ENCODE assay signal across 13 mouse cellular contexts in the genomic region with DNA sequence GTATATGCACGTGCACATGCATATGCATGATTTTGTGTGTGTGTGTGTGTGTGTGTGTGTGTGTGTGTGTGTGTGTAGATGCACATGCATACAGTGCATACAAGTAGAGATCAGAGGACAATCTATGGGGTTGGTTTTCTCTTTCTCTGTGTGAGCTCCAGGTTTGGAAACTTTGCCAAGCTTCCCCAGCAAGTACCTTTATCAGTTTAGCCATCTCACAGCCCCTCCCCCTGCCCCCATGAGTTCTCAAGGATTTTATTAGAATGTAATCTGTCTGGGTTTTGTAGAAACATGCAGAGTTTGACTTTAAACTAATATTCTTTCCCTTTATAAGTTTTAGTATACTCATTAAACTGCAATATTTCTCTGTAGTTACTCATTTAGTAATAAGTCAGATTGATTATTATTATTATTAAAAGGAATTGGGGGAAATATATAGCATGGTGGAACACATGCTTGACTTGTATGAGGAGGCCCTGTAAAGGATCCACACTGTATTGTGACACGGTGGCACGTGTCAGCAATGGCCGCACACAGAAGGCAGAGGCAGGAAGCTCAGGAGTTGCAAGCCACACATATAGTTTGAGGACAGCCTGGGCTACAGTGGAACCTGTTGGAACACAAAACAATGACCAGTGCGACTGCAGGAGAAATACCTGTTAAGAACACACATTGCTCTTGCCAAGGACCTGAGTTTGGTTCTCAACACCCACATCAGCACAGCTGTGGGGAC. TPM values are rescaled to one million over a fixed set of nuclear protein-coding genes. Genes with fewer than 3 reads are reported as not detected.
DNase-seq lines count a peak whose midpoint lies in the region; ATAC-seq and TF ChIP-seq lines count a peak whose summit lies in the region.
"Had no signal": no experiment of that assay in that cellular context is flagged by ENCODE, and none has a peak within 500 bp of the region (broad histone marks: within the 10 kb centered on the region; RNA-seq: fewer than 3 reads in every experiment).

No protein-coding gene starts in this region.

- H3K4me2 ChIP-seq in forebrain, embryonic 14.5 days (ENCODE audit: low read length) = no peak overlapping the region
- peak overlapping the region; percentile 35 for H3K4me2 ChIP-seq in liver, embryonic 12.5 days
- H3K4me2 ChIP-seq in liver, embryonic 11.5 days = no peak overlapping the region
- H3K4me2 ChIP-seq: liver, embryonic 15.5 days had no signal

- TF ChIP-seq CTCF in G1E (IDR thresholded peaks at IDR 0.05; ENCODE audit: low read depth, low read length) = no peak
- no peak for TF ChIP-seq CTCF in embryonic fibroblast, embryonic 13.5 days (IDR thresholded peaks at IDR 0.05; ENCODE audit: borderline replicate concordance, insufficient read depth, low read length)

- no peak for DNase-seq in forebrain, embryonic 14.5 days (ENCODE audit: low spot score)
- DNase-seq in forebrain, embryonic 10.5 days (ENCODE audit: extremely low spot score, low spot score) = no peak
- no peak for DNase-seq in liver, embryonic 11.5 days (ENCODE audit: low spot score)
- no peak for DNase-seq in G1E (ENCODE audit: low spot score)
- no peak for DNase-seq in embryo, embryonic 9.5 days (ENCODE audit: extremely low spot score)
- DNase-seq in kidney, adult 11 months = no peak
- DNase-seq: cerebellum, adult 9-10 months; right cerebral cortex, postnatal 25 days; thymus, postnatal 4 days had no signal

- peaks cover 34% of the 10 kb centered on the region for H3K36me3 ChIP-seq in forebrain, embryonic 14.5 days (ENCODE audit: control insufficient read depth, insufficient read depth, low read length)
- H3K36me3 ChIP-seq in forebrain, embryonic 10.5 days (replicated peaks) = peaks cover 47% of the 10 kb centered on the region
- H3K36me3 ChIP-seq in liver, embryonic 12.5 days = peaks cover 35% of the 10 kb centered on the region
- peaks cover 10% of the 10 kb centered on the region for H3K36me3 ChIP-seq in liver, embryonic 11.5 days (ENCODE audit: control insufficient read depth, insufficient read depth, low read length)
- peaks cover 37% of the 10 kb centered on the region for H3K36me3 ChIP-seq in G1E (replicated peaks)

- H3K4me3 ChIP-seq in forebrain, embryonic 14.5 days (ENCODE audit: low read depth, low read length) = no peak overlapping the region
- no peak overlapping the region for H3K4me3 ChIP-seq in forebrain, embryonic 10.5 days
- no peak overlapping the region for H3K4me3 ChIP-seq in liver, embryonic 12.5 days
- no peak overlapping the region for H3K4me3 ChIP-seq in liver, embryonic 11.5 days (ENCODE audit: low read depth, low read length)
- H3K4me3 ChIP-seq in G1E (ENCODE audit: low read depth, low read length) = peak overlapping the region; percentile 1; the same call in 1 of the 2 replicates
- H3K4me3 ChIP-seq in embryonic fibroblast, embryonic 13.5 days (ENCODE audit: insufficient read depth, low read length) = no peak overlapping the region
- H3K4me3 ChIP-seq: liver, embryonic 15.5 days had no signal

- H3K9me3 ChIP-seq in forebrain, embryonic 14.5 days (replicated peaks; ENCODE audit: control insufficient read depth, low read length) = 0 out of 2 replicates have a peak, but pooled peaks cover 6% of the 10 kb centered on the region
- no peaks in the 10 kb centered on the region for H3K9me3 ChIP-seq in forebrain, embryonic 10.5 days
- no peaks in the 10 kb centered on the region for H3K9me3 ChIP-seq in liver, embryonic 12.5 days (replicated peaks)
- peaks cover 4% of the 10 kb centered on the region; the same call in 1 of the 2 replicates for H3K9me3 ChIP-seq in liver, embryonic 11.5 days (ENCODE audit: control insufficient read depth, low read length)
- H3K9me3 ChIP-seq in G1E (replicated peaks) = peaks cover 16% of the 10 kb centered on the region
- H3K9me3 ChIP-seq: liver, embryonic 15.5 days had no signal

- no peaks in the 10 kb centered on the region for H3K27me3 ChIP-seq in forebrain, embryonic 14.5 days (replicated peaks; ENCODE audit: control insufficient read depth, insufficient read depth, low read length)
- H3K27me3 ChIP-seq in forebrain, embryonic 10.5 days (ENCODE audit: poor library complexity, severe bottlenecking) = no peaks in the 10 kb centered on the region
- H3K27me3 ChIP-seq in liver, embryonic 12.5 days (replicated peaks) = no peaks in the 10 kb centered on the region
- H3K27me3 ChIP-seq in liver, embryonic 11.5 days (replicated peaks; ENCODE audit: control insufficient read depth, insufficient read depth, low read length) = no peaks in the 10 kb centered on the region
- H3K27me3 ChIP-seq in G1E (ENCODE audit: insufficient read depth, low read length) = no peaks in the 10 kb centered on the region
- H3K27me3 ChIP-seq: liver, embryonic 15.5 days; megakaryocyte, embryonic 14.5 days had no signal

- 0 out of 2 replicates have a peak, but pooled peaks have one; percentile 29 for TF ChIP-seq POLR2A in embryonic fibroblast, embryonic 13.5 days (IDR thresholded peaks at IDR 0.05; ENCODE audit: low read depth, low read length)

- H3K27ac ChIP-seq in forebrain, embryonic 14.5 days (ENCODE audit: low read depth, low read length) = 0 out of 2 replicates have a peak overlapping the region, but pooled peaks have one; percentile 33
- H3K27ac ChIP-seq in forebrain, embryonic 10.5 days = no peak overlapping the region
- peak overlapping the region; percentile 69 for H3K27ac ChIP-seq in liver, embryonic 12.5 days
- no peak overlapping the region for H3K27ac ChIP-seq in liver, embryonic 11.5 days (ENCODE audit: low read depth, low read length)
- peak overlapping the region; percentile 27 for H3K27ac ChIP-seq in embryonic fibroblast, embryonic 13.5 days (ENCODE audit: insufficient read depth, low read length)
- H3K27ac ChIP-seq: liver, embryonic 15.5 days had no signal

- no peaks in the 10 kb centered on the region for H3K4me1 ChIP-seq in forebrain, embryonic 14.5 days (ENCODE audit: control insufficient read depth, insufficient read depth, low read length)
- H3K4me1 ChIP-seq in forebrain, embryonic 10.5 days = no peaks in the 10 kb centered on the region
- H3K4me1 ChIP-seq in liver, embryonic 12.5 days = peaks cover 58% of the 10 kb centered on the region
- peaks cover 29% of the 10 kb centered on the region for H3K4me1 ChIP-seq in liver, embryonic 11.5 days (replicated peaks; ENCODE audit: control insufficient read depth, insufficient read depth, low read length)
- H3K4me1 ChIP-seq in G1E (ENCODE audit: insufficient read depth, low read depth, low read length) = peaks cover 60% of the 10 kb centered on the region
- peaks cover 11% of the 10 kb centered on the region; the same call in 1 of the 2 replicates for H3K4me1 ChIP-seq in embryonic fibroblast, embryonic 13.5 days (ENCODE audit: control insufficient read depth, insufficient read depth, low read length)

- H3K9ac ChIP-seq in forebrain, embryonic 14.5 days (ENCODE audit: low read length) = no peak overlapping the region
- 0 out of 2 replicates have a peak overlapping the region, but pooled peaks have one; percentile 4 for H3K9ac ChIP-seq in liver, embryonic 12.5 days
- H3K9ac ChIP-seq in liver, embryonic 11.5 days (ENCODE audit: low read depth, low read length) = no peak overlapping the region
- H3K9ac ChIP-seq: liver, embryonic 15.5 days had no signal

- 92% methylated on average over 5 of the region's 5 CpGs for WGBS in forebrain, embryonic 14.5 days
- 89% methylated on average over 5 of the region's 5 CpGs for WGBS in forebrain, embryonic 10.5 days
- 68% methylated on average over 5 of the region's 5 CpGs for WGBS in liver, embryonic 12.5 days (ENCODE audit: insufficient replicate concordance)
- WGBS in liver, embryonic 11.5 days = 69% methylated on average over 5 of the region's 5 CpGs

- ATAC-seq in forebrain, embryonic 14.5 days = no peak
- no peak for ATAC-seq in liver, embryonic 12.5 days
- ATAC-seq in liver, embryonic 11.5 days (replicated peaks; ENCODE audit: low FRiP score) = no peak
- ATAC-seq in G1E (ENCODE audit: extremely low read depth, insufficient number of reproducible peaks, low FRiP score, poor library complexity, severe bottlenecking) = no peak

RNA-seq across cellular contexts. Expression of gene Calm1, which starts 12.4 kb away (rescaled TPM):
- 2,256 and 2,267 TPM in 2 replicates for polyA plus RNA-seq in forebrain, embryonic 14.5 days (2014; fragmentation: Nextera tagmentation; extraction: Ambion mirVana)
- 1,249 and 1,251 TPM in 2 replicates for polyA plus RNA-seq in forebrain, embryonic 10.5 days (2016; fragmentation: Nextera tagmentation; extraction: Ambion mirVana)
- polyA plus RNA-seq in liver, embryonic 12.5 days (2016; fragmentation: Nextera tagmentation; extraction: Ambion mirVana) = 739 and 779 TPM in 2 replicates
- 957 and 975 TPM in 2 replicates for polyA plus RNA-seq in liver, embryonic 11.5 days (2014; fragmentation: Nextera tagmentation; extraction: Ambion mirVana)
- total RNA-seq in G1E (2014; fragmentation: Nextera tagmentation) (853 and 995 TPM in 2 replicates), G1E (2017) (733 and 749 TPM in 2 replicates)
- 1,086 and 1,351 TPM in 2 replicates for polyA plus RNA-seq in G1E (2012)
- 594 and 640 TPM in 2 replicates for polyA plus RNA-seq in embryonic fibroblast, embryonic 13.5 days (2011; ENCODE audit: insufficient read length, low read depth, missing spikeins)

RNA-seq across cellular contexts. Expression of gene Nrde2, which starts 52.2 kb away (rescaled TPM):
- polyA plus RNA-seq in forebrain, embryonic 14.5 days (2014; fragmentation: Nextera tagmentation; extraction: Ambion mirVana) = 12.5 and 13.1 TPM in 2 replicates
- 12.9 and 15.5 TPM in 2 replicates for polyA plus RNA-seq in forebrain, embryonic 10.5 days (2016; fragmentation: Nextera tagmentation; extraction: Ambion mirVana)
- 6.9 and 8.6 TPM in 2 replicates for polyA plus RNA-seq in liver, embryonic 12.5 days (2016; fragmentation: Nextera tagmentation; extraction: Ambion mirVana)
- polyA plus RNA-seq in liver, embryonic 11.5 days (2014; fragmentation: Nextera tagmentation; extraction: Ambion mirVana) = 14.0 and 14.3 TPM in 2 replicates
- 10.2 and 12.3 TPM in 2 replicates for total RNA-seq in G1E (2014; fragmentation: Nextera tagmentation)
- total RNA-seq in G1E (2017) = 33.6 and 36.2 TPM in 2 replicates
- polyA plus RNA-seq in G1E (2012) = 10.8 and 11.0 TPM in 2 replicates
- polyA plus RNA-seq in embryonic fibroblast, embryonic 13.5 days (2011; ENCODE audit: insufficient read length, low read depth, missing spikeins) = 7.1 and 8.1 TPM in 2 replicates

Comparison
In these comparisons a context has a peak if more than half of its experiments do, and no peak if none do; other contexts are left out.
1. H3K27ac ChIP-seq: peak in forebrain, embryonic 14.5 days (single experiment), liver, embryonic 12.5 days (single experiment) and embryonic fibroblast, embryonic 13.5 days (single experiment); none in forebrain, embryonic 10.5 days (single experiment) and liver, embryonic 11.5 days (single experiment).